In the genomic region with DNA sequence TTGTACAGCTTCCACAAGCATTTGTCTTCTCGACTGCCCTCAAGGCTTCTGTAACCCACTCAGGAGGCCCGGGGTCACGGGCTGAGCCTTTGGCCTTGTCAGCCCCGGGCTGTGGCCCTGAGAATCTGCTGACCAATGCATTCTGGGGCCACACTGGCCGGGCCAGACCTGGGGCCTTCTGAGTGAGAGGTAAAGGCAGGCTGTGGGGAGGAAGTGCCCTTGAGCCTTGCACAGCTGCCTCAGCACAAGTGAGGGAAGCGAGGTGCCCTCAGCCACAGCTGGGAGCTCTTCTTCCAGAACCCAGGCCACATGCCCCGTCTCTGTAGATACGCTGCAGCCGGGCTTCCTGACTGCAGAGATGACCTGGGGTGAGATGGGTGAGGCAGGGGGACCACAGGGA, we compare ENCODE assay signal across 11 mouse cellular contexts. TPM values are rescaled to one million over a fixed set of nuclear protein-coding genes. Genes with fewer than 3 reads are reported as not detected.
DNase-seq lines count a peak whose midpoint lies in the region; ATAC-seq lines count a peak whose summit lies in the region.
"Had no signal": no experiment of that assay in that cellular context is flagged by ENCODE, and none has a peak within 500 bp of the region (broad histone marks: within the 10 kb centered on the region; RNA-seq: fewer than 3 reads in every experiment).

No protein-coding gene starts in this region.

- no peak for DNase-seq in neural tube, embryonic 11.5 days (ENCODE audit: low spot score)
- no peak for DNase-seq in neural tube, embryonic 10.5 days (ENCODE audit: extremely low spot score, low spot score)
- peak; percentile 29 to 53 for DNase-seq in adrenal gland, postnatal 4 days (ENCODE audit: low spot score in 2 of 2)
- DNase-seq in kidney, adult 9 months, result peak; percentile 74
- peak; percentile 64 to 65 for DNase-seq in thymus, postnatal 10 days (ENCODE audit: low spot score in 2 of 2)
- DNase-seq in layer of hippocampus, adult 9-11 months, result no peak
- no peak for DNase-seq in layer of hippocampus, postnatal 10 days (ENCODE audit: low spot score in 2 of 2)
- DNase-seq: cerebellum, adult 18-20 months; gastrocnemius, postnatal 10 days had no signal

- H3K4me3 ChIP-seq in neural tube, embryonic 11.5 days (ENCODE audit: low read depth, low read length), result no peak overlapping the region
- H3K4me3 ChIP-seq: stomach, embryonic 15.5 days had no signal

- peak overlapping the region; percentile 14; the same call in 1 of the 2 replicates for H3K9ac ChIP-seq in neural tube, embryonic 11.5 days (ENCODE audit: low read length)
- H3K9ac ChIP-seq: stomach, embryonic 15.5 days had no signal

- no peaks in the 10 kb centered on the region; the same call in 1 of the 2 replicates for H3K4me1 ChIP-seq in neural tube, embryonic 11.5 days (ENCODE audit: control insufficient read depth, insufficient read depth, low read length)

- no peaks in the 10 kb centered on the region for H3K36me3 ChIP-seq in neural tube, embryonic 11.5 days (ENCODE audit: control insufficient read depth, insufficient read depth, low read length)
- H3K36me3 ChIP-seq: stomach, embryonic 15.5 days had no signal

- no peaks in the 10 kb centered on the region for H3K9me3 ChIP-seq in neural tube, embryonic 11.5 days (ENCODE audit: control insufficient read depth, low read length)
- H3K9me3 ChIP-seq: megakaryocyte, embryonic 14.5 days; stomach, embryonic 15.5 days had no signal

- H3K27ac ChIP-seq in neural tube, embryonic 11.5 days (ENCODE audit: low read depth, low read length), result no peak overlapping the region

- WGBS in neural tube, embryonic 11.5 days, result 85% methylated on average over 9 of the region's 9 CpGs

- H3K27me3 ChIP-seq in neural tube, embryonic 11.5 days (ENCODE audit: control insufficient read depth, insufficient read depth, low read length), result no peaks in the 10 kb centered on the region
- H3K27me3 ChIP-seq: stomach, embryonic 15.5 days had no signal

- no peak overlapping the region for H3K4me2 ChIP-seq in neural tube, embryonic 11.5 days (ENCODE audit: low read depth)
- H3K4me2 ChIP-seq: stomach, embryonic 15.5 days had no signal

- ATAC-seq in neural tube, embryonic 11.5 days (ENCODE audit: insufficient read depth, low FRiP score, low TSS enrichment), result no peak

RNA-seq across cellular contexts. Expression of gene Irf8, which starts 14.5 kb away (rescaled TPM):
- polyA plus RNA-seq in neural tube, embryonic 11.5 days (2014; fragmentation: Nextera tagmentation; extraction: Ambion mirVana), result 3.6 and 3.8 TPM in 2 replicates
- 10 to 100 TPM; 29.8 to 40.5 TPM for total RNA-seq in adrenal gland, postnatal 4 days (2021)
- total RNA-seq in layer of hippocampus, postnatal 10 days (2021), result 1 to 10 TPM; 4.2 to 4.8 TPM

Comparison
In these comparisons a context has a peak if more than half of its experiments do, and no peak if none do; other contexts are left out.
1. DNase-seq: peak in adrenal gland, postnatal 4 days (2 of 2), kidney, adult 9 months (single experiment) and thymus, postnatal 10 days (2 of 2); none in neural tube, embryonic 11.5 days (single experiment), neural tube, embryonic 10.5 days (single experiment), layer of hippocampus, adult 9-11 months (single experiment) and layer of hippocampus, postnatal 10 days (0 of 2).
2. RNA of gene Irf8, which starts 14.5 kb away (total RNA-seq): 29.8 to 40.5 TPM in adrenal gland, postnatal 4 days; 4.2 to 4.8 TPM in layer of hippocampus, postnatal 10 days; every median in the first group is over 4 times any median in the second.